Mouse (Mus musculus) yolk sac, embryonic 10.5 days (tissue): ENCODE measurements around the gene Ppox.
A peak's percentile ranks its signal among the peaks of the same experiment; 100 is the strongest.

ENCODE experiments used
- DNase-seq: peaks from one replicate; pipeline ENCODE4 v3.0.0-alpha.2; 2017; ENCODE audit warnings: low spot score

Ppox gene

DNA sequence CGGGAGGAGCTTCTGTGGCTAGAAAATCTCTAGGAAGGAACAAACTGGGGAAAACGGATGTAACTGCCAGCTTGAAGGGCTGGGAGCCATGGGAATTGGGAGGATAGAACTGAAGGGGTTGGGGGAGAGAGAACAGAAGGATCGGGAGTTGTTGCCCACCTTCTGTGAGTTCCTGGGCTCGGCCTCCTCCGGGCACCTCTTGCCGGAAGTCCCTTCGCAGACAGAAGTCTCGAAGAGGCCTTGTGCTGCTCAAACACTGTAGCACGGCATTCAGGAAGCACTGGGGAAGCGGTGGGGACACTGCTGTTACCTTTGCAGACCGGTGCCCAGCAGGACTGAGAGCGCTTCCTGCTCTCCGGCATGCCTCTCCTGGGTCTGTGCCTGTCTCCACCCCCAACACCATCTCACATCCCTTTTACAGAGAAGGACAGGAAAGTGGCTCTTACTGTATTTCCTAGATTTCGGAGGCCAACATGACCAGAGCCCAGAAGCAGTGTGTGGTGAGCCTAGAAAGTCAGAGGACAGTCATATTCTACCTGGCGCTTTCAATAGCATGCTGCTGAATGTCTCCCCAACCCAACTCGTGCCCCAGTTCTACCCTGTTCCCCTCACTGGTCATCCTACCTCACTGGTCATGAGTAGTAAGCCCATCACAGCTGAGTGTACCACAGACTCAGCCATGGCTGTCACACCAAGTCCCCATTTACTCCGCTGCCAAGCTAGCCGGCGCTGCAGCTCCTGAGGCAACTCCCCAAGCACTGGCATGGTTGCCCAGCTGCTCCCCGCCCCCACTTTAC, 4.3 kb upstream of the Ppox start:
- DNase-seq: peak; percentile 1

DNA sequence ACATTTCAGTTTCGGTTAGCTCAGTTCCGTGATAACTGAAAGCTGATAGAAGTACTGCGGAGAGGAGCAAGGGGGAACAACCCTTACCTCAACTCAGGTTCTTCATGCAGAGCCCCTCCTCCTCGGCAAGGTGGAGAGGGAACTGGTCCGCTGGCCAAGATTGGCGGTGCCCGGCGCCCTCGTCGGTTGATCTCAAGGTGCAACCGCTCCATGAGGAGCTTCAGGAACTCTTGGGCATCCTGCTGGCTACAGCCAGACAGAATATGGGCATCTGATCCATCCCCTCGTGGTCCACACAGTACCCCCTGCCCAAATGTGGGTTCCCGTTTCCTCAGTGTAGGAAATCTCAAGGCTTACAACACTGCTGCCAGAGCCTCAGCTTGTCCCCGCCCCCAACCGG, 3.5 kb upstream of the Ppox start:
- no peak for DNase-seq

DNA sequence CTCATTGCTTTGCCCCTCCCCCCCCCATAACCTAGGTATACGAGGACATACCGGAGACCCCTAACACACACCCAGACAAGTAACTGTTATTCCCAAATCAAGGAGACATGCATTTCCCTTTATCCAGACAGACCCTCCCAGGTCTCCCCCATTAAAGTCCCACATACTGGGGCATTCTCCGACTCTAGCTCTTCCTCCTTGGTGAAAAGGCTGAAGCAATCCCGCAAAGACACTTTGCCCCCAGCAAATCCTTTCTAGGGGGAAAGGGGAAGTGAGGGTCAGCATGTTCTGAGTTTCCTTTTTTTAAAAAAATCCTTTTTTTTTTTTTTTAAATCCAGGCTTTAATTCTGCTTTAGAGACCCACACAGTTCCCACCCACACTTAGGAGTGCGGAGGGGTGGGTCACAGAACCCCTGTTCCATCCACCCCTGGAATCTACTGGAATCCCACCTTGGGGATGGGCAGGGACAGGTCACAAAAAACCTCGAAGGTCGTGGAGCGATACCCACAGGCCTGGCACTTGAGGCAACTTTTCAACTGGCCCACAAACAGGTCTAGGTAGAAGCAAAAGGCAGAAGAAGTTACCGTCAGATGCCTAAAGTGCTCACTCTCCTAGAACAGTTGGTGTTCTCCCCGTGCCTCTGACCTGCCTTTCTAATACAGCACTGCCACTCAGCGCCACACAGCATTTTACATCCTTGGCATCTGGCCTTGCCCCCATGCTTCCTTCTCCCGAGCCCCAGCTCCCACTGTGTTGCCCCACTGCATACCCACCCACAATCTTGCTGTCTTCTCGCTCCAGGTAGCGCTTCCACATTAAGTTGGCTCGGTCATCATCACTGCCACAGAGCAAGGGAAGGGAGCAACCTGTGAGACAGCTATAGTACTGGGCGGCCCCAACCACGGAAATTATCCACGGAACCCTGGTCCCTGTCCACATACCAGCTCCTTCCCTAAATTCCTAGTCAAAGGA, 2.5 kb upstream of the Ppox start:
- DNase-seq: no peak

DNA sequence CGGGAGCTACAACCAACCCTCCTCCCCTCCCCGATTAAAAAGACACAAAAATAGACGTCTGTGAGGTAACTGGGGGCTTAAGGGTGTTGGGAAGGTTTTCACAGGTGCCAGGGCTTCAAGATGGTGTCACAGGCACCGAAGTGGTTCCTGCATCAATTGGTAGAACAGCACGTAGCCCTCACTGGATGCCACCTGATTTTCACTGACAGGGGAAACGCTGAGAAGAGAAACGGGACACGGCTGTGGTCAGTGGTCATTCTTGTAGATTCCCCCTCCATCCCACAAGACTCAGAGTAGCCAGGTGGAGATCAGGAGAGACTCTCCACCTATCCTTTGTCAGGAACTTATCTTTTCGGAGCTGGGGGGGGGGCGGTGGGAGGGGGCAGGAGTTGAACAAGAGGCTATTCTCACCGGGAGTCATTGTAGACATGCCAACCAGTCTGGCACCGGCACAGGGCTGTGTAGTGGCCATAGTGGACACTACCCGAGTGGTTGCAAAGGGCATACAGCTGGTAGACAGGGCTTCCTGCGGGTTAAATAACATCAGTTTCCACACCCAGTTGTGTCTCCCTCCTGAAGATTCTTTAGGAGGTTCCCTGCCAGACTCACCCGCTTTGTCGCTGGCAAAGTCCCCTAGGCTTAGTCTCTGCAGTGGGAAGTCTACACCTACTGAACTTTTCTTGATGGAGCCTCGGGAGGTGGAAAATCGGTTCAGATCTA, 1.3 kb upstream of the Ppox start:
- DNase-seq: no peak

DNA sequence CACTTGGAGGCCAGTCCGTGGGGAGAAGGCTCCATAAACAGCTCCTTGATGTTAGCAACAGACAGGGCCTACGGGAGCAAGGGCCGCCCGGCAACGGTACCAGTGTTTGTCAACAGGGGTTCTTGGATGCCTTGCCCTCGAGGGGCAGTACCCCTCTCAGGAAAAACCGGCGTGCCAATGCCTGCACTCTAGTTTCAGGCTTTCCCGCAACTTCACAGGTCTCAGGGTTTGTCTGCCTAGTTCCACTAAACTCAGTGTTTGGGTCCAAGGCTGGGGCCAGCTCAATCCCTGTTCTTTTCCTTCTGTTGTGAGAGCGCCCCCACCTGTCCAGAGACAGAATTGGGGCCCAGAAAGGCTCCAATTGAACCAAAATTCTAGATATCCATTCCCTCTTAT, 540 bp upstream of the Ppox start:
- no peak for DNase-seq

DNA sequence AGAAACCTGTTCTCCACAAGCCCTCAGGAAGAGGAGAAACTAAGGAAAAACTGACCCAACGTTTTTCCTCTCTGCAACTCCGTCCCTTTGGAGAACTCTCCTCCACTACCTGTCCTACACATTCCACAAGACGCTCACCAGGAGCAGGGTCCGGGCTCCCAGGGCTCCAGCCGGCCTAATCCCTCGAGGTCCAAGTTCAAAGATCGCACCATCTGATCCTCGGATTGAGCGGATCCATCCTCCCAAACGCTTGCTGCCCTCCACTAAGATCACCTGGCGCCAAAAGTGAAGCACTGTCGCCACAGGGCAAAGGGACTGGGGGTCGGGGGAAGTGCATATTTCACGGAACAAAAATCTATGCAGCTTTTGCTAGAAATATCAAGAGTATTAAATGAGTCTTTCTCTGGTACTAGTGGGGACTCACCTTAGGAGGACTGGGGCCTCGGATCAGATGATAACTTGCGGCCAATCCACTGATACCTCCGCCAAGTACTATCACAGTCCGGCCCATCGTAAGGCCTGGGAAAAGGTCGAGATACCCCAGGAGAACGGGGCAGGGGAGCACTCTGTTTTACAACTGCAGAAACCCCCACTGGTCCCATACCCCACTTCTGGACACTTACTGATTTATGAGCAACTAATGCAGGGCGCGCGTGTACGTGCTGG, 603 bp downstream of the Ppox start:
- peak; percentile 71 for DNase-seq

DNA sequence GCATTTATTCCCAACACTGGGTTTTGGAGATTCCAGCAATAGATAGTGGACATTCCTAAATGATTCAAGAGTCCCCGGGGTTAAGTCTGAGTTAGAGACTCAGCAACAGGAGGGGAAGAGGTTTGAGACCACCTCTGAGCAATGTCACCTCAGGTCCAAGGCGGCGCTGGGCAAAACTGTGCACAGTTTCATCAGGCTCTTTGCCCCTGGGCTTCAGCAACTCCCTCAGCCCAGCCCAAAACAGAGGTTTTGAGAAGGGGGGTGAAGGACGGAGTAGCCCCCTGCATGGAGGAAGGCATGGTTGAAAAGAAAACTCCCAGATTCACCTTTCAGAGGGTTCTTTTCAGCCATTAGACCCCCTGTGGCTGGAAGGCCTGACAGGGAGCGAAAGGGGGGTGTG, 1.3 kb downstream of the Ppox start:
- no peak for DNase-seq

DNA sequence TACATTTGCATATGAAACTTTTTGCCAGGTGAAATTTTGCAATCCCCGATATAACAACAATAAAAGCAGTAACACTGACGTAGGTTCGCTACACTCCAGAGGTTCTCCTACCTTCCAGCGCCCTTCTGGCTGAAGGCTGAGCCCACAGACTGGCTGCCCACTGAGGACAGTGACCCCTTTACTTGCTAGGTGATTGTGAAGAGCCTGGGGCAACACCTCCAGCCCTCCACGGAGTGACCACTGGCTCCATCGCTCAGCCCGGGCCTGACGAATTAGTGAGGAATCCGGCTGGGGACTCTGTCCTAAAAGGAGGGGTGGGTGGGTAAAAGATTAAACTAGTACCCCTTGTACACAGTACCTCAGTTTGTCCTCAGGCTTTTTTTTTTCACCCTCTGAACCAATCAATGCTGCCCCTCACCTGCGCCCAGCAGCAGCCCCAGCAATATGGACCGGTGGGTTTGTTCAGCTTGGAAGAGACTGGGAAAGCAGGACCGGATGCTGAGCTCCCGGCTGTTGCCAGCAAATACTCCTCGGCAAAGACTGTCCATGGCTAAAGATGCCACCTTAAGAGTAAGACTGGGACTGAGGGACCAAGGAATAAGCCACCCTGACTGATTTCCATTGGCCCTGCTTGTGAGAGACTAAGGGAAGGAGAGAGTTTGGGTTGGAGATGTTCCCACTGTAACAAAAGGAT, 1.8 kb downstream of the Ppox start:
- no peak for DNase-seq

DNA sequence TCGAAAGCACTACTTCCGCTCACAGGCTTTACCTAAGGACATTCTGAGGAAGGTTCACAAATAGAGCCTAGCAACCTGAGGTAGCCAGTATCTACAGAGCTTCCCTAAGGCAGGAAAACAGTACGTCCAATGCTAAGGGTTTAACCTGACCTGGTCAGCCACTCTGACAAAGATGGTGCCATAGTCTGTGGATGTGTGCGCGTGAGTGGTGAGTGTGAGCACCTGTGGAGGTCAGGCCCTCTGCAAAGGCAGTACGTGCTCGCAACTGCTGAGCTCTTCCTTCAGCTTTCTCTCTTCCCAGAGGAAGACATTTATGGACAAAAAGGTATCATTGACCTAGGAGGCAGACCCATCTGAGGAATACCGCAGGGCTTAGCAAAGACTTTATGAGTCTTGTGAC, 2.5 kb downstream of the Ppox start:
- DNase-seq: no peak

DNA sequence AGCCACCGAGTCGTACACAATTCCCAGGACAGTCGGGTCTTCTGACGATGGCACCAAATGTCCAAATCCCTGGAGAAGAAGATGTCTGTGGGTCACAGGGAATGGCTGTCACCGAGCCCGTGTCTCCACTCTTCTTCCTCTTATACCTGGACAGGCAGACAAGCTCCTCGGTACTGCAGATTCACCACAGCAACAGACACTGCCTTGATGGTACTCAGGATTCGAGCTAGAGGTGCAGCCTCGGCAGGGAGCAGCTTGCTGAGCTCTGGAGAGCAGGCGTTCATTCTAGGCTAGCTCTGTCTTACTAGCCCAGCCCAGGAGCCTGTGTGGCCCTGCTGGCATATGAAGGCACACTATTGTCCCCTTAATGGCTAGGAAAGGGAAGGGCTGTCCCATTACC, 3.2 kb downstream of the Ppox start:
- DNase-seq: no peak

DNA sequence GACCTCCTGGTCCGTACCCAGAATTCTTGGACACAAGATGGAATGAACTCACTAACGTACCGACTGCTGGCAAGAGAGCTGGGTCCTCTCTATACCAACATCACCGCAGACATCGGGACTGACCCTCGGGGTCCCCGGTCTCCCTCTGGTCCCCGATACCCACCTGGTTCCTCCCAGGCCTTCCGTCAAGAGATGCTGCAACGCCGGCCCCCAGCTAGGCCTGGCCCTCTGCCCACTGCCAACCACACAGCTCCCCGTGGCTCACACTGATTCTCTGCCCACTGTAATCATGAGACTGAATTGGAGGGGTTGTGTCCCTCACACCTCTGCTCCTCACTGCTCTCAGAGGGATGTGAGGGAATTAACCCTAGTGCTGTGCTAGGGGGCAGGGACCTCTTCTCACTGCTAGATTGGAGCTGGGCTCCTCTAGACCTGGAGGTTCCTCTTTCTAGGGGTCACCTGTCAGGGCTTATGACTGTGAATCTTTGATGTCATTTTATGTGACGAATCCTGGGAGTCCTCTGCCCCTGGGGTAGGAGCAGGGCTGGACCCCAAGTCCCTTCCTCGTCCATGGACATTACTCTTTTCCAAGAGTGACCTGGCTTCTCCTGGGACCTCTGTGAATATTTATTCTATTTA, 4.8 kb downstream of the Ppox start:
- DNase-seq: no peak

DNA sequence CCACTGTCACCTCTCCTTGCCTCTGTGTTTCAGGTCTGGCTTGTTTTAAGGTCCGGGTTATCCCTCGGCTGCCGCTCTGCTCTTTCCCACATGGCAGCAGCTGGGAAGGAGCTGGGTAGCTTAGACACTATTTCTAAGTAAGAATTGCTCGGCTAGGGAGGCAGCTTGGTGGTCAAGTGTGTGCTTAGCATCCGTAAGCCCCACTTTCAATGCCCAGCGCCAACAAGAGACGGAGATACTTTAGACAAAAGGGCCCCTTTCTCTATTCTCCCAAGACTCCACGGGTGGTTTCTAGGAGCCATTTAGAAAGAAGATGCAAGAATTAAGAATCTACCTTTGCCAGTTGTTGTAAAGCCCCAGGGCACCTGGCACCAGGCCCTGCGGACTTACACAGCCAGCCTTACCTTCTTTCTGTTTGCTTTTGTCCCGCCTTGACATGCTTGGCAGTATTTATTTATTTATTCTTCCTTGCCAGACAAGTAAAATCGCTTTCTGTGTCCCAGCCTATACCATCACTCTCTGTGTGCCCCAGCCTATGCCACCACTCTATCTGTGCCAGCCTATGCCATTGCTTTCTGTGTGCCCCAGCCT, 5.7 kb downstream of the Ppox start:
- no peak for DNase-seq

DNA sequence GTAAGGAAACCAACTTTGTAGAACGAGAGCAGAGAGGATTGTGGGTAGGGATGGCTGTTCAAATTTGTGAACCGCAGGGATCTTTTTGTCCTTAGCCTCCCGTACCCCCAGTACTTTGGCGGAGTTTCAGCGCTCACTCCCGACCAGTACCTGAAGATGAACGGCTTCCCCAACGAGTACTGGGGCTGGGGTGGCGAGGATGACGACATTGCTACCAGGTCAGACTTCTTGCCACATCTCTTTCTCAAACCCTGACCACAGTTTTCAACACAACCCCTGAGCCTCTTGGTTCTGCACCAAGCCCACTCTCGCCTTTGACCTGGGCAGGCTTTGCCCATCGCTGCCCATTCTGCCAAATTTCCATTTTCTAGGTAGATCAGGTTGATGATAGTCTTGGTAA, 6.8 kb downstream of the Ppox start:
- no peak for DNase-seq

DNA sequence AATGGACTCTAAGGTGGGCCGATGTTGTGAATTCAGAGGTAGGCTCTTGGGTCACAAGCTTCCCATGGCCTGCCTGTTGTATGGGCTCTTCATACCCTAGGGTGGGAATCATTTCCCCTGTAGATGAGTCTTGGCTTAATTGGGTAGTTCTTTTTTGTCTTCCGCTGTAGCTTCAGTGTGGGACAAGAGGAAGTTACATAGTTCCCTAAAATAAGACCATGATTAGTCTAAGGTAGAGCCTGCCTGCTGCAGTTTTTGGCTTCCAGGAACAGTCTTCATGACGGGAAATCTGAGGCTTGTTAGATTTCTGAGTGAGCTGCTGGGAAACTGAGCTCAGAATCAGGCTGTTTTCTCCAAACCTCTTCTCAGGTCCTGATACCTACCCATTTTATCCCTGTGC, 8.9 kb downstream of the Ppox start:
- no peak for DNase-seq

DNA sequence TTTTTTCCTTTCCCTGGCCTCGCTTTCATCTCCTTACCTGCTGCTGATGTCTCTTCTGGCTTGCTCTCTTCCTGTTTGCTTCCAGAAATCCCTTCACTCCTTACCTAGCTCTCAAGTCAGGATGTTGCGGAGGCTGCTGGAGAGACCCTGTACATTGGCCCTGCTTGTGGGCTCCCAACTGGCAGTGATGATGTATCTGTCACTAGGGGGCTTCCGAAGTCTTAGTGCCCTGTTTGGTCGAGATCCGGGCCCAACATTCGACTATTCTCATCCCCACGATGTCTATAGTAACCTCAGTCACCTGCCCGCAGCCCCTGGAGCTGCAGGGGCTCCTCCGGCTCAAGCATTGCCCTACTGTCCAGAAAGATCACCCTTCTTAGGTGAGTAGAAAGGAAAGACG, 9.4 kb downstream of the Ppox start:
- no peak for DNase-seq

DNA sequence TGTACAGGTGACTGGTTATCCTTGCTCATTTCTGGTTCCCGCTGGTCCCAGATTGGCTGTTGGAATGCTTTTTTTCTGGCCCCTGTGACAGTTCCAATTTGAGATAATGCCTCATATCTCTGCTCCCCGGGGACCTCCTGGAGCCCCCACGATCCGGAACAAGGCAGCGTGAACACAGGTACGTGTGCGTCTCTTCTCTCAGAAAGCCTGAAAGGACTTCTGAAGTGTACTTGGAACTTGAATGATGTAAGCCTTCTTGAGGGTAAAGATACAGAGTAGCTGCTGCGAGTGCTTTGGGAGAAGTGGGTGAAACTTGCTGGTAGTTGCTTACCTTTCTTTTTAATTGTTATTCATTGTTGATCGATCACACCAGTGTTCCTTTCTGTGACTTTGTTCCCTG, 9.8 kb downstream of the Ppox start:
- DNase-seq: no peak

DNA sequence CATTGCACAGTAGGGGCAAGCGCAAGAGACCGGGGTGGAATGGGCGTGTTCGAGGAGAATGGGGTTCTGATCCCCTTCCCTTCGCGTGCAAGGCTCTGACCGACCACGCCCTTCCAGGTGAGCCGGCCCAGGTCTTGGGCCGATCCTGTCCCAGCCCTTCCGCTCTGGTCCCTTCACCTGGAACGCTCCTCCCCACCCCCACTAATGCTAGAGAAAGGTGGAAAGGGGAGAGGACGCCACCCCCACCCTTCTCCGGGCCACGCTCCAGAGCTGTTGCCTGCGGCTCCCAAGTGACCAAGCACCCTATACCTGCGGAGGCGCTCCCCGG, 10.4 kb downstream of the Ppox start:
- DNase-seq: no peak

DNA sequence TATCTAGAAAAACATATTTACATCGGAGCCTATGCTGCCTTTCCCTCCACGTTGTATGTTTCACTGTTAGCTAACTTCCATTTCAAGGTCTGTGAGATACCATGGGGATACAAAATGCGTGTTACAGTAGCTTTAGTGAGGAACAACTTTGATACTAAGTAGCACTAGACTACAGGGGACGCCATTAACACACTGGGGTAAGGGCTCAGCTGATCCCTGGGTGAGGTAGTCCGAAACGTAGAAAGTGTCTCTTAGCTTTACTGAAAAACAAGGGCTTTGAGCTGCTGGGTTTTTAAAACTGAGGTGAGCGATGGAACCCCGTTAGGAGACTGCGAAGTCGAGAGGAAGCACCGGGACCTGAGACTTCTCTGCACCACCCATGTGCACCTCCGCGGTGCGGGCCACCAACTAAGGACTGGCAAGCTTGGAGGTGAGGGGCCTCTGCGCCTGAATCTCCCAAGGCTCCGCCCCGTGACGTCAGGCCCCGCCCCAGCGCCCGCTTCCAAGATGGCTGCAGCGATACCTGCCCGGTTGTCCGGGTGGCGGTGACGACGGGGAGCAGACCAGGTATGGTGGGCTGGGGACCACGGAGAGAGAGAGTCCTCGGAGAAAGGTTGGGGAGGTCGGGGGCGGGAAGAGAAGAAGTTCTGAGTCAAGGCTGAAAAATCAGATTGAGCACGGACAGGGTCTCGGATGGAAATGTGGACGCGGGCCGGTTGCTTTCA, 11.0 kb downstream of the Ppox start, which contains the start of gene B4galt3:
TSS of gene B4galt3 (plus strand) at position 481 of the 725 bp plus-strand sequence.
- DNase-seq: peak; percentile 94

DNA sequence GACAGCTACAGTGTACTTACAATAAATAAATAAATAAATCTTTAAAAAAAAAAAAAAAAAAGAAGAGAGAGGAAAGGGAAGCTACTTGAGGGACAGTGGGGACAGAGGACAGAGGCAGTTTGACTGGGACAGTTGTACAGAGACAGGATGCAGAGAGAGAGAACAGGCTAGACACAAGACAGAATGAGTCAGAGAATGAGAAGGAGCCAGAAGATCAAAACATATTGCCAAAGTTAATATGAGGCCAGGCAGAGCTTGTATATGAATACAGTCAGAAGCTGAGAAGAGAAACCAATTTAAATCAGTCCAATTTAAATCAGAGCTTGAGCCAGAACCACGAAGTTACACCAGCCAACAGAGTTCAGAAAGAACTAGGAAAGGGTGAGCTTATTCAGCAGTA, 12.6 kb downstream of the Ppox start:
- no peak for DNase-seq
